Mouse (Mus musculus): ENCODE measurements at regions not wholly inside any gene's neighbourhood (a gene's known extent, or its start where the extent isn't known, plus 50 kb on each side); places are given as distances from the start of the nearest gene placed in this dataset.

DNA sequence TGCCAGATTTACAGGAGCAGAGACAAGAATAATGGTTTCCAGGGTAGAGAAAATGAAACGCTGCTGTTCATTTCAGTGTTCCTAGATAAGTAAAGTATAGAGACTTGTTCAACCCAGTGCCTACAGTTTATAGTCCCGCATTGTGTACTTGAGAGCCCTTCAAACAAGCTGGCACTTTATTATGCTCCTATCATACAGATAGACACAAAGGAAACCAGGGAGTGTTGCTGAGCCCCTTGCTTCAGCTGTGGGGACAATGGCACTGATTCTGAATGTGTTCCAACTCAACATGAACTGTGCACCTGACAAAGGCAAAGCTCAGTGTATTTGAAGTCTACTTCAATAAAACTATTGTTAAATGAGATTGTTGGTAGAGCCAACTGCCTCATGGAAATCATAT, 123.7 kb upstream of the Asb5 start:
- Histone ChIP-seq H3K4me1 (replicated peaks) (no peaks in the 10 kb centered on the region), H3K9ac (no peak overlapping the region), H3K27me3 (replicated peaks) (no peaks in the 10 kb centered on the region), H3K36me3 (no peaks in the 10 kb centered on the region), H3K4me3 (no peak overlapping the region), H3K27ac (ENCODE audit: poor library complexity, severe bottlenecking) (no peak overlapping the region), H3K4me2 (no peak overlapping the region), H3K9me3 (replicated peaks) (no peaks in the 10 kb centered on the region)
- no peak for ATAC-seq (ENCODE audit: insufficient number of reproducible peaks, low FRiP score)
- WGBS: 62% methylated on average over 2 of the region's 2 CpGs

DNA sequence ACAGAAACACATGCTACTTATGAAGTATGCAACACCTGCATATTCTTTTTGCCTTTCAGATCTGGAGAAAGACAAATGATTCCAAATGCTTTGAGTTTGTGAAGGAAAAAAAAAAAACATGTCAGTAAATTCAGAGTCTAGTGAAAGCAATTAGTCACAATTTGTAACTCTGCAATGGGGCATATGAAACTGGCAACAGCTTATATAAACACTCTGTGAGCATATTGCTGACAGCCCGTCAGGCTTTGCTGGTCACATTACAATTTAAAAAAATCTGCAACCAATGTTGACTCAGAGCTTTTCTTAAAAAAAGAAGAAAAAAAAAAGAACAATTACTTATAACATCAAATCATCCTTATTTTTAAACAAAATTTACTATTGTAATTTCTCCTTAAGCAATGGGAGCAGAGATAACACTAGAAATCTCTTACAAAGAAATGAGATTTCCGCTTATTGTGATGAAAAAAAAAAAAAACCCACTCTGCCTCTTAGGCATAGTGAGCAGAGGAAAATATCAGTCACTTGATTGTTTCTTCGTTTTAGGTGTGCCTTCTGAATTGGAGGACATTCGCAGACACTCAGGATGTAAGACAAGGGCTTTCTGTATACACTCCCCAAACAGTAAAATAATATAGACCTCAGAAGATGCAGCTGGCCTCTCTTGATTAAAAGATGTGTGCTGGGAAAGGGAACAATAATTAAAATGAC, 115.1 kb upstream of the Asb5 start:
- ATAC-seq (ENCODE audit: insufficient number of reproducible peaks, low FRiP score): no peak
- H3K27ac ChIP-seq (ENCODE audit: poor library complexity, severe bottlenecking): no peak overlapping the region
- H3K36me3 ChIP-seq: no peaks in the 10 kb centered on the region
- no peaks in the 10 kb centered on the region for H3K4me1 ChIP-seq (replicated peaks)
- no peaks in the 10 kb centered on the region for H3K9me3 ChIP-seq (replicated peaks)
- no peaks in the 10 kb centered on the region for H3K27me3 ChIP-seq (replicated peaks)
- H3K9ac ChIP-seq: no peak overlapping the region
- 60% methylated on average over 4 of the region's 4 CpGs for WGBS
- H3K4me2 ChIP-seq: no peak overlapping the region
- H3K4me3 ChIP-seq: no peak overlapping the region

DNA sequence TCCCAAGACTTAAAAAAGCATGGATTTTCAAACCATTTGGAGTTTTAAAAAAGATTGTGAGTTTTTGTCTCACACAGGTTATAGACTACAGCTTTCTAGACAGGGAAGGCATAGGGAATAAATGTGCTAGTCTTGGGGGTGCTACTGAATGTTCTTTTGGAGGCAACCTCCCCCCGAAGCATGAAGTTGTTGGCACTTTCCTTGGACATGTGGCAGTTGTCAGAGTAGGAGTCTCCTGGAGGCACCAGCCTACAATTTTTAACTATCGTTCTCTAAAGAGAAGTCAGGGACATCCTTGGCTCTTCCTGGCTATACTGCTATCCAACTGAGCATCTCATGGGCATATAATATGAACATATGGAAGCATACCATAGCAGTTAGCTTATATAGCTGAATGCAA, 112.7 kb upstream of the Asb5 start:
- no peak for ATAC-seq (ENCODE audit: insufficient number of reproducible peaks, low FRiP score)

GRCm38 (mm10) chr8:54418035-54418434, 111.3 kb upstream of the Asb5 start:
- WGBS: 73% methylated on average over 2 of the region's 2 CpGs
- Histone ChIP-seq H3K27ac (ENCODE audit: poor library complexity, severe bottlenecking) (no peak overlapping the region), H3K36me3 (no peaks in the 10 kb centered on the region), H3K27me3 (replicated peaks) (no peaks in the 10 kb centered on the region), H3K4me2 (no peak overlapping the region), H3K4me3 (no peak overlapping the region), H3K9me3 (replicated peaks) (no peaks in the 10 kb centered on the region), H3K9ac (no peak overlapping the region), H3K4me1 (replicated peaks) (no peaks in the 10 kb centered on the region)
- ATAC-seq (ENCODE audit: insufficient number of reproducible peaks, low FRiP score): no peak

More for the DNA sequence above, 112.7 kb upstream of the Asb5 start:
- no peaks in the 10 kb centered on the region for H3K36me3 ChIP-seq
- no peak overlapping the region for H3K27ac ChIP-seq (ENCODE audit: poor library complexity, severe bottlenecking)
- no peak overlapping the region for H3K9ac ChIP-seq
- no peak overlapping the region for H3K4me3 ChIP-seq
- H3K27me3 ChIP-seq (replicated peaks): no peaks in the 10 kb centered on the region
- H3K4me2 ChIP-seq: no peak overlapping the region
- 75% methylated on average over 2 of the region's 2 CpGs for WGBS
- no peaks in the 10 kb centered on the region for H3K9me3 ChIP-seq (replicated peaks)
- no peaks in the 10 kb centered on the region for H3K4me1 ChIP-seq (replicated peaks)

DNA sequence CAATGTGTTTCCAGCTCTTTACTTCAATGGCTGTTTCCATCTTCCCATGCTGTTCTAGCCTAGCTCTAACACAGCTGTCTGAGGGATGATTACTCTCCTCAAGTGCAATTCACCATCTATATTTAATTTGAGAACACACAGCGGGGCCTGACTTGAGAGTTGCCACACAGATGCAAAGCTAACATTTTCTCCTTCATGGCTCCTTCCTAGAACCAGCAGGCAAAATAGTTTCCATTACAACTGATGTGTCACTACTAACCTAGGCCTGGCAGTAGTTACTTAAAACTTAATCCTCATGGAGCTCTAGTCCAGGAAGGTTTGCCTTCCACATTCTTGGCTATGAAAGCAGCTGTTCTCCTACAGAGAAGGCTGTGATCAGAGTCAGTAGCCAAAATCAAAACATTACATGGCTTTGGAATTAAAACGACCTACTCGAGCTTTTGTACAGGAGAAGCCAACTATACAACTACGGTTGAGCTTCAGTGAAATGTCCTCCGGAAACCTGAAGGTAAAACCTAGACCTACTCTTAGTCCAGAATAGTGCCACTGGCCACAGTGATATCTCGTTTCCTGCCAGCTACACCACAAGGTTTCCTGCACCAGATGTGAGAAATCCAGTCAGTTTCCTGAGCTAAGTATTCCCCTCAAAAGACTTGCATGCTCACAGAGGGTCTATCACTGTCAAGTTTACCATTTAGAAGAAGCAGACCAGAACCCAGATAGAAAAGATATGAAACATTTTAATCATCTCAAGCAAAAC, 108.9 kb upstream of the Asb5 start:
- Histone ChIP-seq H3K27ac (ENCODE audit: poor library complexity, severe bottlenecking) (no peak overlapping the region), H3K27me3 (replicated peaks) (no peaks in the 10 kb centered on the region), H3K36me3 (no peaks in the 10 kb centered on the region), H3K9me3 (replicated peaks) (no peaks in the 10 kb centered on the region), H3K4me3 (no peak overlapping the region), H3K9ac (no peak overlapping the region), H3K4me2 (no peak overlapping the region), H3K4me1 (replicated peaks) (no peaks in the 10 kb centered on the region)
- 58% methylated on average over 6 of the region's 6 CpGs for WGBS
- ATAC-seq (ENCODE audit: insufficient number of reproducible peaks, low FRiP score): no peak

DNA sequence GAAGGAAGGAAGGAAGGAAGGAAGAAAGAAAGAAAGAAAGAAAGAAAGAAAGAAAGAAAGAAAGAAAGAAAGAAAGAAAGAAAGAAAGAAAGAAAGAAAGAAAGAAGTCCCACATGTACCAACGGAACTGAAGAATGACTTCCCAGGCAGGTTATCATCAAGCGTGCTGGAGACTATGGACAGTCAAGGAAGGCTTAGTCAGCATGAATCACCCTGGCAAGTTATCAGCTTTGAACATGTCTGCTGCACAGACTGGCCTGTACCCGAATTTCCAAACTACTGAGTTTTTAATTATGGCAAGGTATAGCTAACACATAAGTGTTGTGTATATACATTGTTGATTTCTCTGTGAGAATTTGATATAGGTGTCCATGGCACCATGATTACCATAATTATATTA, 104.3 kb upstream of the Asb5 start:
- no peak for ATAC-seq (ENCODE audit: insufficient number of reproducible peaks, low FRiP score)
- Histone ChIP-seq H3K4me1 (replicated peaks) (no peaks in the 10 kb centered on the region), H3K9me3 (replicated peaks) (no peaks in the 10 kb centered on the region), H3K4me3 (no peak overlapping the region), H3K4me2 (no peak overlapping the region), H3K9ac (no peak overlapping the region), H3K27ac (ENCODE audit: poor library complexity, severe bottlenecking) (no peak overlapping the region), H3K27me3 (replicated peaks) (no peaks in the 10 kb centered on the region), H3K36me3 (no peaks in the 10 kb centered on the region)
- 64% methylated on average over 3 of the region's 3 CpGs for WGBS

DNA sequence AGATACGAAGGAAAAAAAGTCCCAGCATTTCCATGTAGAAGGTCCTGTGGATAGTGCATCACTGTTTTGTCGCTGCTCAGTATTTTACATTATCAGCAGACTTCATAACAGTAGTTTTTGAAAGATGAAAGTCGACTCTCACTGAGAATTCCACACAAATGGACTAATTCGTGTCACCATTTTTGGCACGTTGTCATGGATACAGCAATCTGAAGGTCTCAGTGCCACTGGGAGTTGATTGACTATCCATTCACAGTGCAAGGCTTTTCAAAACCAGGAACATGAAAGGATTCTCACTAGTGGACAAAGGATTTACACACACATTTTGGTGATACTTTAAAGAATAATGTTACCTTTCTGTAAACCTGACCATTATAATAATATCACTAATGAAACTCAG, 93.7 kb upstream of the Asb5 start:
- Histone ChIP-seq H3K9me3 (replicated peaks) (no peaks in the 10 kb centered on the region), H3K4me3 (no peak overlapping the region), H3K9ac (no peak overlapping the region), H3K36me3 (no peaks in the 10 kb centered on the region), H3K27ac (ENCODE audit: poor library complexity, severe bottlenecking) (no peak overlapping the region), H3K27me3 (replicated peaks) (no peaks in the 10 kb centered on the region), H3K4me2 (no peak overlapping the region), H3K4me1 (replicated peaks) (no peaks in the 10 kb centered on the region)
- whole genome bisulfite sequencing: 70% methylated on average over 5 of the region's 5 CpGs
- no peak for ATAC-seq (ENCODE audit: insufficient number of reproducible peaks, low FRiP score)

DNA sequence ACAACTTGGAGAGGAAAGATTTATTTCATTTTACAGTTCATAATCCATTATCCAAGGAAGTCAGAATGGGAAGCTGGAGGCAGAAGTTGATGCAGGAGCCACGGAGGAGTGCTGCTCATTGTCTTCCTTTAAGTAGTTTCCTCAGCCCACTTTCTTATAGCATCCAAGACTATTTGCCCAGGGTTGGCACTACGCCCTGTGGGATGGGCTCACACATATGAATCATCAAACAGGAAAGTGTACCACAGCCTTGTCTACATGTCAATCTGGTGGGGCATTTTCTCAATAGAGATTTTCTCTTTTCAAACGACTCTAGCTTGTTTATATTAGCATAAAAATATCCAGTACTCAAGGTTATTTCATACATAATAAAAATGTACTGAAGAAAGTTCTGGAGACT, 88.2 kb upstream of the Asb5 start:
- Histone ChIP-seq H3K9me3 (replicated peaks) (no peaks in the 10 kb centered on the region), H3K4me2 (no peak overlapping the region), H3K27ac (ENCODE audit: poor library complexity, severe bottlenecking) (no peak overlapping the region), H3K9ac (no peak overlapping the region), H3K27me3 (replicated peaks) (no peaks in the 10 kb centered on the region), H3K4me1 (replicated peaks) (peaks cover 3% of the 10 kb centered on the region; the same call in 1 of the 2 replicates), H3K4me3 (no peak overlapping the region), H3K36me3 (no peaks in the 10 kb centered on the region)
- ATAC-seq (ENCODE audit: insufficient number of reproducible peaks, low FRiP score): no peak
- WGBS: 68% methylated on average over 3 of the region's 3 CpGs

DNA sequence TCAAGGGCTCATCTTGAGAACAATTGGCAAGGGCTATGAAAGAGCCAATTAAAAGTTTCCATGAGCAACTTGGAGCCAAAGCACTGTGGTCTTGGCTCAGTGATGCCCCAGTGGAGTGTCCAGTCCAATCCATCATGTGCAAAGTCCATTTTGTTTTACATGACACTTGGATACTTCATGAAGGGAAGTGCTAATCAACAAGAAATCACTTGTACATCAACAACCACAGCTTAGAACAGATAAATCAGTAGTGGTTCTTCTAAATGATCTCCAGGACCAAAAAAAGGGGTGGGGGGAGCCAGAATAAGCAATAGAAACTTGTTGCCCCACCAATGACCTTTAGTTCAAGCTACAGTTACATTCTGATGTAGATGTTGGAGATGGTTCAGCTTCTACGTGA, 87.0 kb upstream of the Asb5 start:
- 85% methylated on average over 1 of the region's 1 CpGs for WGBS
- ATAC-seq (ENCODE audit: insufficient number of reproducible peaks, low FRiP score): no peak

GRCm38 (mm10) chr8:54446370-54446769, 83.0 kb upstream of the Asb5 start:
- no peaks in the 10 kb centered on the region for H3K9me3 ChIP-seq (replicated peaks)
- H3K9ac ChIP-seq: no peak overlapping the region
- no peaks in the 10 kb centered on the region for H3K27me3 ChIP-seq (replicated peaks)
- no peak overlapping the region for H3K4me3 ChIP-seq
- H3K4me1 ChIP-seq (replicated peaks): peaks cover 6% of the 10 kb centered on the region
- H3K4me2 ChIP-seq: no peak overlapping the region
- no peak overlapping the region for H3K27ac ChIP-seq (ENCODE audit: poor library complexity, severe bottlenecking)
- H3K36me3 ChIP-seq: no peaks in the 10 kb centered on the region
- ATAC-seq (ENCODE audit: insufficient number of reproducible peaks, low FRiP score): no peak
- WGBS: 25% methylated on average over 5 of the region's 5 CpGs

More for the DNA sequence above, 87.0 kb upstream of the Asb5 start:
- Histone ChIP-seq H3K4me3 (no peak overlapping the region), H3K27me3 (replicated peaks) (no peaks in the 10 kb centered on the region), H3K4me2 (no peak overlapping the region), H3K27ac (ENCODE audit: poor library complexity, severe bottlenecking) (no peak overlapping the region), H3K36me3 (no peaks in the 10 kb centered on the region), H3K4me1 (replicated peaks) (peaks cover 6% of the 10 kb centered on the region), H3K9ac (no peak overlapping the region), H3K9me3 (replicated peaks) (no peaks in the 10 kb centered on the region)

DNA sequence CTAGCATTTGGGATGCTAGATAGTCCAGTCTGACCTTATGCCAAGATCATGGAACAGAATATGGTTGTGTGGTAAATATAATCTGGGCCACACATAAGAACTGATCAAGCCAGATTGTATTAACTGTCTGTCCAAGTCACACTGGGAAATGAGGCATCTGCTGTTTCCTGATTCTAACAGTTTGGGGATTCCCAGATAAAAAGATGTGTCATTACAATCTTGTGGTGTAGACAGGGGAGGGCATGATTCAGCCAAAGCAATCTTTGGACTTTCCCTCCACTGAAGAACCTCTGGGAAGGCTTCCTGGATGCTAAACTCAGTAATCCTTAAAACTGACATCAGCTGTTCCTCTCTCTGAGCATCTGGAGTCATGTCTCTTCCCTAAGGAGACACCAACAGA, 79.6 kb upstream of the Asb5 start:
- no peaks in the 10 kb centered on the region for H3K36me3 ChIP-seq
- no peak overlapping the region for H3K4me3 ChIP-seq
- H3K27me3 ChIP-seq (replicated peaks): no peaks in the 10 kb centered on the region
- H3K4me1 ChIP-seq (replicated peaks): peaks cover 6% of the 10 kb centered on the region
- H3K9me3 ChIP-seq (replicated peaks): no peaks in the 10 kb centered on the region
- no peak overlapping the region for H3K9ac ChIP-seq
- H3K4me2 ChIP-seq: no peak overlapping the region
- ATAC-seq (ENCODE audit: insufficient number of reproducible peaks, low FRiP score): no peak
- H3K27ac ChIP-seq (ENCODE audit: poor library complexity, severe bottlenecking): no peak overlapping the region
